ENCODE assay signal across 9 mouse cellular contexts in genomic region chr17:12170791-12171497, GRCm38 (mm10). TPM values are rescaled to one million over a fixed set of nuclear protein-coding genes. Genes with fewer than 3 reads are reported as not detected.
DNase-seq lines count a peak whose midpoint lies in the region; ATAC-seq lines count a peak whose summit lies in the region.
"Had no signal": no experiment of that assay in that cellular context is flagged by ENCODE, and none has a peak within 500 bp of the region (broad histone marks: within the 10 kb centered on the region; RNA-seq: fewer than 3 reads in every experiment).

No protein-coding gene starts in this region.

- H3K27me3 ChIP-seq in lung, embryonic 16.5 days (ENCODE audit: control insufficient read depth, insufficient read depth, low read depth, low read length), result no peaks in the 10 kb centered on the region
- H3K27me3 ChIP-seq: midbrain, embryonic 12.5 days had no signal

- H3K27ac ChIP-seq in lung, embryonic 16.5 days (ENCODE audit: low read length), result peak overlapping the region; percentile 27; the same call in 1 of the 2 replicates
- H3K27ac ChIP-seq: midbrain, embryonic 12.5 days had no signal

- H3K9me3 ChIP-seq in lung, embryonic 16.5 days (ENCODE audit: control insufficient read depth, low read length), result no peaks in the 10 kb centered on the region
- H3K9me3 ChIP-seq: midbrain, embryonic 12.5 days had no signal

- peak; percentile 57 to 60; a peak in 3 of 4 replicates for ATAC-seq in hematopoietic stem cell, adult 5-6 weeks (replicated peaks in 1 of 2; ENCODE audit: insufficient read depth in 1 of 2, low FRiP score in 2 of 2, low TSS enrichment in 1 of 2, low read depth in 1 of 2, poor library complexity in 2 of 2, severe bottlenecking in 2 of 2)
- peak; percentile 2; the same call in 1 of the 2 replicates for ATAC-seq in lung, embryonic 16.5 days (ENCODE audit: low read depth)
- ATAC-seq in activated CD4-positive, CD25-positive, alpha-beta regulatory T cell, adult 4 months, result no peak

- no peak overlapping the region for H3K4me2 ChIP-seq in lung, embryonic 16.5 days (ENCODE audit: low read depth, low read length)
- H3K4me2 ChIP-seq: midbrain, embryonic 12.5 days had no signal

- no peak overlapping the region for H3K4me3 ChIP-seq in lung, embryonic 16.5 days (ENCODE audit: low read length)
- H3K4me3 ChIP-seq: midbrain, embryonic 12.5 days had no signal

- 43% methylated on average over 7 of the region's 7 CpGs for WGBS in lung, embryonic 16.5 days

- H3K36me3 ChIP-seq in lung, embryonic 16.5 days (ENCODE audit: control insufficient read depth, insufficient read depth, low read length), result 0 out of 2 replicates have a peak, but pooled peaks cover 2% of the 10 kb centered on the region

- peaks cover 41% of the 10 kb centered on the region for H3K4me1 ChIP-seq in lung, embryonic 16.5 days (replicated peaks; ENCODE audit: control insufficient read depth, insufficient read depth, low read length)

- H3K9ac ChIP-seq in lung, embryonic 16.5 days (ENCODE audit: low read length), result no peak overlapping the region
- H3K9ac ChIP-seq: midbrain, embryonic 12.5 days had no signal

- peak; percentile 91 for DNase-seq in 3T3-L1 (ENCODE audit: low read depth, low spot score)
- DNase-seq in adipocyte (ENCODE audit: low spot score), result peak; percentile 74
- DNase-seq in urinary bladder, postnatal 10 days (ENCODE audit: low spot score), result no peak
- DNase-seq in right cerebral cortex, postnatal 4 days, result no peak
- DNase-seq in testis, postnatal 10 days (ENCODE audit: low spot score), result no peak

RNA-seq across cellular contexts. Expression of gene Agpat4, which starts 52.4 kb away (rescaled TPM):
- 6.1 and 8.9 TPM in 2 replicates for total RNA-seq in hematopoietic stem cell, adult 5-6 weeks (2017)
- 39.6 and 42.1 TPM in 2 replicates for polyA plus RNA-seq in lung, embryonic 16.5 days (2015; fragmentation: Nextera tagmentation; extraction: Ambion mirVana)
- 10 to 100 TPM; 15.7 to 24.8 TPM for polyA plus RNA-seq in activated CD4-positive, CD25-positive, alpha-beta regulatory T cell, adult 4 months (2017; shearing (Covaris generic))

Comparison
In these comparisons a context has a peak if more than half of its experiments do, and no peak if none do; other contexts are left out.
1. DNase-seq: peak in 3T3-L1 (single experiment) and adipocyte (single experiment); none in urinary bladder, postnatal 10 days (single experiment), right cerebral cortex, postnatal 4 days (single experiment) and testis, postnatal 10 days (single experiment).